ENCODE assay signal across 17 mouse cellular contexts in genomic region chr14:101964381-101964780, GRCm38 (mm10).
"Had no signal": no experiment of that assay in that cellular context is flagged by ENCODE, and none has a peak within 500 bp of the region (broad histone marks: within the 10 kb centered on the region; RNA-seq: fewer than 3 reads in every experiment).

No protein-coding gene starts in this region.

- ATAC-seq: hindbrain, postnatal 0 days; intestine, embryonic 16.5 days; liver, embryonic 12.5 days had no signal

- DNase-seq: gastrocnemius, adult 2 months; gastrocnemius, postnatal 10 days; gastrocnemius, postnatal 25 days; heart, adult 2 months; heart, postnatal 14 days; heart, postnatal 36 days; kidney, adult 11 months; kidney, adult 2 months; kidney, adult 9 months; kidney, postnatal 14 days; kidney, postnatal 36 days; layer of hippocampus, adult 9-11 months; layer of hippocampus, postnatal 36 days; left cerebral cortex, postnatal 4 days had no signal
